Mouse (Mus musculus): ENCODE data around the gene Cyb5r4.

- TF ChIP-seq CTCF (IDR thresholded peaks at IDR 0.05; ENCODE audit: insufficient read depth, low read length): no peak
- no peak for TF ChIP-seq POLR2A (IDR thresholded peaks at IDR 0.05; ENCODE audit: borderline replicate concordance, extremely low read depth, low read depth, low read length)
Observed at GRCm38 (mm10) chr9:86989822-86990221, 32.0 kb upstream of the Cyb5r4 start.
